ENCODE assay signal across 8 mouse cellular contexts in genomic region chr5:8489471-8490110, GRCm38 (mm10).
A peak's percentile ranks its signal among the peaks of the same experiment; 100 is the strongest.
DNase-seq lines count a peak whose midpoint lies in the region; ATAC-seq lines count a peak whose summit lies in the region.

No protein-coding gene starts in this region.

- WGBS in hindbrain, embryonic 11.5 days, result 52% methylated on average over 6 of the region's 6 CpGs
- WGBS in hindbrain, embryonic 10.5 days, result 54% methylated on average over 6 of the region's 6 CpGs

- peak; percentile 61 for ATAC-seq in hindbrain, embryonic 11.5 days (ENCODE audit: low FRiP score)
- ATAC-seq in megakaryocyte, adult 5-6 weeks (ENCODE audit: poor library complexity, severe bottlenecking), result peak; percentile 59; the same call in 1 of the 2 replicates

- no peak overlapping the region for H3K4me3 ChIP-seq in hindbrain, embryonic 11.5 days (ENCODE audit: low read depth, low read length)
- H3K4me3 ChIP-seq in hindbrain, embryonic 10.5 days, result no peak overlapping the region

- no peak overlapping the region for H3K27ac ChIP-seq in hindbrain, embryonic 11.5 days (ENCODE audit: low read depth, low read length)
- H3K27ac ChIP-seq in hindbrain, embryonic 10.5 days, result no peak overlapping the region; the same call in 1 of the 2 replicates

- intact Hi-C loops in heart, postnatal 25 days (cut with DNase I), result loop anchor here (5.0 to 10.0 kb wide), 2 partner anchors 353 to 555 kb away; no protein-coding TSS in a partner anchor
- intact Hi-C loops in left cerebral cortex, postnatal 4 days (cut with DNase I), result loop anchor here (10.0 kb wide), 1 partner anchor 355 kb away; no protein-coding TSS in a partner anchor

- no peak overlapping the region for H3K4me2 ChIP-seq in hindbrain, embryonic 11.5 days (replicated peaks; ENCODE audit: low read depth, low read length)

- H3K27me3 ChIP-seq in hindbrain, embryonic 11.5 days (ENCODE audit: control insufficient read depth, insufficient read depth, low read length), result no peaks in the 10 kb centered on the region
- peaks cover 7% of the 10 kb centered on the region; the same call in 1 of the 2 replicates for H3K27me3 ChIP-seq in hindbrain, embryonic 10.5 days (ENCODE audit: insufficient read depth, poor library complexity, severe bottlenecking)

- no peaks in the 10 kb centered on the region for H3K4me1 ChIP-seq in hindbrain, embryonic 11.5 days (replicated peaks; ENCODE audit: control insufficient read depth, insufficient read depth, low read length)
- H3K4me1 ChIP-seq in hindbrain, embryonic 10.5 days (replicated peaks), result peaks cover 15% of the 10 kb centered on the region

- H3K9me3 ChIP-seq in hindbrain, embryonic 11.5 days (ENCODE audit: control insufficient read depth, low read length), result no peaks in the 10 kb centered on the region
- no peaks in the 10 kb centered on the region for H3K9me3 ChIP-seq in hindbrain, embryonic 10.5 days

- DNase-seq in hindbrain, embryonic 11.5 days (ENCODE audit: low spot score), result peak; percentile 28
- DNase-seq in hindbrain, embryonic 10.5 days (ENCODE audit: low spot score), result no peak
- peak; percentile 66 for DNase-seq in NIH3T3 (ENCODE audit: low read depth)
- DNase-seq in forelimb bud, embryonic 11.5 days (ENCODE audit: low read depth, low spot score), result peak; percentile 20
- DNase-seq in left cerebral cortex, adult 9 months (ENCODE audit: low spot score in 2 of 2), result no peak
- DNase-seq in heart, postnatal 25 days (ENCODE audit: low spot score), result no peak
- no peak for DNase-seq in left cerebral cortex, postnatal 4 days

- no peaks in the 10 kb centered on the region for H3K36me3 ChIP-seq in hindbrain, embryonic 11.5 days (ENCODE audit: control insufficient read depth, insufficient read depth, low read length)
- H3K36me3 ChIP-seq in hindbrain, embryonic 10.5 days, result no peaks in the 10 kb centered on the region

- H3K9ac ChIP-seq in hindbrain, embryonic 11.5 days (ENCODE audit: low read depth, low read length), result no peak overlapping the region

Comparison
In these comparisons a context has a peak if more than half of its experiments do, and no peak if none do; other contexts are left out.
1. DNase-seq: peak in hindbrain, embryonic 11.5 days (single experiment), NIH3T3 (single experiment) and forelimb bud, embryonic 11.5 days (single experiment); none in hindbrain, embryonic 10.5 days (single experiment), left cerebral cortex, adult 9 months (0 of 2), heart, postnatal 25 days (single experiment) and left cerebral cortex, postnatal 4 days (single experiment).